Mouse (Mus musculus) liver, postnatal 0 days (tissue): ENCODE measurements around the gene Mapk9. TPM values are rescaled to one million over a fixed set of nuclear protein-coding genes. Genes with fewer than 3 reads are reported as not detected.

Experiments used
- ATAC-seq: fragments of 200-750 bp; cut with Nextera tagmentation; 2 replicates; pipeline ENCODE4 v1.8.0; 2017; ENCODE audit warnings: mild to moderate bottlenecking, moderate library complexity
- DNase-seq: peaks from one replicate; pipeline ENCODE4 v3.0.0-alpha.2; 2016
- H3K27ac ChIP-seq: fragments of 300-500 bp; sonication (generic); 2 replicates; pipeline ENCODE4 v1.5.1; 2014; ENCODE audit warnings: antibody characterized with exemption, moderate library complexity, mild to moderate bottlenecking, low read depth
- H3K27me3 ChIP-seq: fragments of 300-500 bp; sonication (generic); 2 replicates; pipeline ENCODE4 v1.6.1; 2014; ENCODE audit warnings: low read length, control low read depth, mixed read lengths; ENCODE audit not compliant: insufficient read depth
- H3K36me3 ChIP-seq: fragments of 300-500 bp; sonication (generic); replicated peaks from 2 replicates; pipeline ENCODE4 v1.6.1; 2014; ENCODE audit warnings: mild to moderate bottlenecking, control low read depth, low read length, moderate library complexity, mixed read lengths; ENCODE audit not compliant: insufficient read depth
- H3K4me1 ChIP-seq: fragments of 300-500 bp; sonication (generic); 2 replicates; pipeline ENCODE4 v1.6.1; 2014; ENCODE audit warnings: antibody characterized with exemption, mild to moderate bottlenecking, control low read depth; ENCODE audit not compliant: insufficient read depth
- H3K4me2 ChIP-seq: fragments of 300-500 bp; sonication (generic); 2 replicates; pipeline ENCODE4 v1.6.1; 2014; ENCODE audit warnings: low read depth, mild to moderate bottlenecking, low read length, moderate library complexity, mixed read lengths
- H3K4me3 ChIP-seq: fragments of 300-500 bp; sonication (generic); 2 replicates; pipeline ENCODE4 v1.5.1; 2014; ENCODE audit warnings: low read depth, low read length
- H3K9ac ChIP-seq: fragments of 300-500 bp; sonication (generic); replicated peaks from 2 replicates; pipeline ENCODE4 v1.6.1; 2014; ENCODE audit warnings: mild to moderate bottlenecking, moderate library complexity
- H3K9me3 ChIP-seq: fragments of 300-500 bp; sonication (generic); 2 replicates; pipeline ENCODE4 v1.6.1; 2016; ENCODE audit warnings: mild to moderate bottlenecking, control low read depth, low read length, mixed read lengths
- CTCF ChIP-seq: sonication (generic); IDR thresholded peaks from 2 replicates; pipeline ENCODE4 v1.5.1; 2016; ENCODE audit warnings: antibody characterized with exemption, low read depth
- EP300 ChIP-seq: IDR thresholded peaks from 2 replicates; pipeline ENCODE4 v1.6.1; 2016; ENCODE audit warnings: antibody characterized with exemption, low read depth, mild to moderate bottlenecking
- WGBS: fragments of 180-500 bp; shearing (Covaris S2); extraction: QIAGEN DNeasy Blood & Tissue Kit; methylation state at CpG from one replicate; pipeline ENCODE4 v1.1.7; 2014; ENCODE audit not compliant: insufficient replicate concordance; 5-methylcytosine and 5-hydroxymethylcytosine counted together
- polyA plus RNA-seq: library from polyadenylated mRNA; unstranded; fragments of >200 nt; fragmentation: Nextera tagmentation; extraction: Ambion mirVana; gene quantifications from 2 replicates; pipeline ENCODE4 v1.2.1, GENCODE M21; 2015

Gene Mapk9
- polyA plus RNA-seq, 1 experiment from 2014 or later: 20.9 TPM

- Histone ChIP-seq H3K4me1 (no peaks in the 10 kb centered on the region), H3K27me3 (peaks cover 7% of the 10 kb centered on the region), H3K4me2 (no peak overlapping the region), H3K27ac (no peak overlapping the region), H3K9ac (no peak overlapping the region), H3K36me3 (no peaks in the 10 kb centered on the region), H3K9me3 (0 out of 2 replicates have a peak, but pooled peaks cover 3% of the 10 kb centered on the region), H3K4me3 (no peak overlapping the region)
- no peak for DNase-seq
- no peak for ATAC-seq
- no peak for TF ChIP-seq CTCF
- no peak for TF ChIP-seq EP300
- 21% methylated on average over 6 of the region's 6 CpGs for WGBS
These were observed 49.5 kb downstream of the Mapk9 start for GRCm38 (mm10) chr11:49895966-49896590.

- Histone ChIP-seq H3K9me3 (0 out of 2 replicates have a peak, but pooled peaks cover 3% of the 10 kb centered on the region), H3K27ac (no peak overlapping the region), H3K9ac (no peak overlapping the region), H3K4me2 (no peak overlapping the region), H3K4me1 (peaks cover 3% of the 10 kb centered on the region; the same call in 1 of the 2 replicates), H3K36me3 (no peaks in the 10 kb centered on the region), H3K4me3 (no peak overlapping the region), H3K27me3 (peaks cover 28% of the 10 kb centered on the region)
- TF ChIP-seq CTCF: no peak
- peak; percentile 61 for TF ChIP-seq EP300
- peak; percentile 46 for ATAC-seq
- peak; percentile 25 for DNase-seq
- 34% methylated on average over 6 of the region's 6 CpGs for WGBS
These were observed 53.5 kb downstream of the Mapk9 start for GRCm38 (mm10) chr11:49900043-49900442.

- no peak overlapping the region for H3K9ac ChIP-seq
- H3K27me3 ChIP-seq: peaks cover 28% of the 10 kb centered on the region
- H3K9me3 ChIP-seq: 0 out of 2 replicates have a peak, but pooled peaks cover 3% of the 10 kb centered on the region
- WGBS: 29% methylated on average over 15 of the region's 15 CpGs
- peak overlapping the region; percentile 51; the same call in 1 of the 2 replicates for H3K4me3 ChIP-seq
- H3K4me1 ChIP-seq: peaks cover 3% of the 10 kb centered on the region; the same call in 1 of the 2 replicates
- ATAC-seq (no peak), DNase-seq (no peak)
- no peaks in the 10 kb centered on the region for H3K36me3 ChIP-seq
- no peak overlapping the region for H3K27ac ChIP-seq
- H3K4me2 ChIP-seq: peak overlapping the region; percentile 96
- TF ChIP-seq CTCF: no peak
- no peak for TF ChIP-seq EP300
These were observed 54.6 kb downstream of the Mapk9 start for GRCm38 (mm10) chr11:49900962-49901658.

GRCm38 (mm10) chr11:49901659-49902458 lies 55.3 kb downstream of the Mapk9 start, which contains the start of gene Rasgef1c:
TSS of gene Rasgef1c (plus strand) at chr11:49901835.
- Histone ChIP-seq H3K9ac (peak within 1 kb of the TSS; percentile 30; the same call in 1 of the 2 replicates), H3K4me1 (peaks cover 3% of the 10 kb centered on the region; the same call in 1 of the 2 replicates), H3K9me3 (0 out of 2 replicates have a peak, but pooled peaks cover 3% of the 10 kb centered on the region), H3K36me3 (no peaks in the 10 kb centered on the region), H3K4me3 (peak within 1 kb of the TSS; percentile 51), H3K4me2 (peak within 1 kb of the TSS; percentile 96), H3K27ac (no peak within 1 kb of the TSS), H3K27me3 (peaks cover 28% of the 10 kb centered on the region)
- DNase-seq: peak; percentile 74
- WGBS: 6% methylated on average over 52 of the region's 99 CpGs
- ATAC-seq: peak; percentile 82
- TF ChIP-seq CTCF (peak; percentile 61), EP300 (no peak)

GRCm38 (mm10) chr11:49903333-49903732 lies 56.8 kb downstream of the Mapk9 start:
- peak; percentile 76 for TF ChIP-seq CTCF
- no peak for TF ChIP-seq EP300
- no peak overlapping the region for H3K9ac ChIP-seq
- H3K4me2 ChIP-seq: no peak overlapping the region
- DNase-seq: peak; percentile 68
- no peaks in the 10 kb centered on the region for H3K9me3 ChIP-seq
- H3K4me3 ChIP-seq: no peak overlapping the region
- H3K27me3 ChIP-seq: peaks cover 28% of the 10 kb centered on the region
- WGBS: 14% methylated on average over 7 of the region's 7 CpGs
- ATAC-seq: no peak
- no peaks in the 10 kb centered on the region for H3K36me3 ChIP-seq
- H3K4me1 ChIP-seq: peaks cover 3% of the 10 kb centered on the region; the same call in 1 of the 2 replicates
- no peak overlapping the region for H3K27ac ChIP-seq
